Mouse (Mus musculus) kidney, adult 2 months (tissue): Measurements from ENCODE around the gene Sardh. TPM values are rescaled to one million over a fixed set of nuclear protein-coding genes. Genes with fewer than 3 reads are reported as not detected.

Source experiments
- DNase-seq: peaks from one replicate; pipeline ENCODE4 v3.0.0; 2021
- H3K27ac ChIP-seq: fragments of 200-500 bp; 2 replicates; pipeline ENCODE4 v1.5.1; 2012; ENCODE audit warnings: low read depth, low read length, control low read depth, inconsistent platforms; ENCODE audit not compliant: insufficient read depth
- H3K27me3 ChIP-seq: fragments of 200-500 bp; replicated peaks from 2 replicates; pipeline ENCODE4 v1.6.1; 2012; ENCODE audit warnings: mild to moderate bottlenecking, moderate library complexity, low read length, inconsistent platforms; ENCODE audit not compliant: control insufficient read depth, insufficient read depth
- H3K36me3 ChIP-seq: fragments of 200-500 bp; 2 replicates; pipeline ENCODE4 v1.6.1; 2012; ENCODE audit warnings: mild to moderate bottlenecking, moderate library complexity, low read length, inconsistent platforms; ENCODE audit not compliant: control insufficient read depth, insufficient read depth
- H3K4me1 ChIP-seq: fragments of 200-500 bp; 2 replicates; pipeline ENCODE4 v1.6.1; 2011; ENCODE audit warnings: low read length; ENCODE audit not compliant: control insufficient read depth, insufficient read depth
- H3K4me3 ChIP-seq: fragments of 200-500 bp; 2 replicates; pipeline ENCODE4 v1.5.1; 2011; ENCODE audit warnings: mild to moderate bottlenecking, low read depth, low read length, control low read depth; ENCODE audit not compliant: insufficient read depth
- CTCF ChIP-seq: fragments of 200-500 bp; conservative IDR thresholded peaks from 2 replicates; pipeline ENCODE4 v1.5.1; 2011; ENCODE audit warnings: low read depth, mild to moderate bottlenecking, control low read depth, low read length, moderate library complexity, mixed read lengths; ENCODE audit not compliant: insufficient read depth, insufficient read length
- POLR2A ChIP-seq: fragments of 200-500 bp; IDR thresholded peaks from one replicate; pipeline ENCODE4 v1.6.1; 2011; ENCODE audit warnings: low read depth, low read length, control low read depth
- WGBS: fragments of 180-500 bp; shearing (Covaris S2); methylation state at CpG from one replicate; pipeline ENCODE4 v1.1.7; 2018; 5-methylcytosine and 5-hydroxymethylcytosine counted together
- polyA plus RNA-seq: library from polyadenylated mRNA; depleted of rRNA; stranded (reverse); fragments of >200 nt; gene quantifications from 2 replicates; pipeline ENCODE4 v1.2.3, GENCODE M21; 2012

Sardh gene
- polyA plus RNA-seq, 1 experiment, result 232 TPM

GRCm38 (mm10) chr2:27174242-27174641 lies 73.9 kb downstream of the Sardh start:
- Histone ChIP-seq H3K4me3 (no peak overlapping the region), H3K27ac (no peak overlapping the region), H3K27me3 (no peaks in the 10 kb centered on the region), H3K36me3 (no peaks in the 10 kb centered on the region), H3K4me1 (no peaks in the 10 kb centered on the region)
- 80% methylated on average over 2 of the region's 2 CpGs for WGBS
- DNase-seq, result no peak
- TF ChIP-seq CTCF (no peak), POLR2A (no peak)

- H3K27me3 ChIP-seq, result no peaks in the 10 kb centered on the region
- DNase-seq, result no peak
- 35% methylated on average over 2 of the region's 2 CpGs for WGBS
- H3K36me3 ChIP-seq, result no peaks in the 10 kb centered on the region
- no peaks in the 10 kb centered on the region for H3K4me1 ChIP-seq
- TF ChIP-seq CTCF (no peak), POLR2A (no peak)
- H3K4me3 ChIP-seq, result no peak overlapping the region
- no peak overlapping the region for H3K27ac ChIP-seq
Measured at GRCm38 (mm10) chr2:27166999-27167398, 81.1 kb downstream of the Sardh start.

GRCm38 (mm10) chr2:27166074-27166473 lies 82.1 kb downstream of the Sardh start:
- DNase-seq, result no peak
- H3K4me3 ChIP-seq, result no peak overlapping the region
- H3K27me3 ChIP-seq, result no peaks in the 10 kb centered on the region
- WGBS, result 83% methylated on average over 2 of the region's 2 CpGs
- TF ChIP-seq CTCF (no peak), POLR2A (no peak)
- H3K27ac ChIP-seq, result no peak overlapping the region
- H3K4me1 ChIP-seq, result no peaks in the 10 kb centered on the region
- H3K36me3 ChIP-seq, result no peaks in the 10 kb centered on the region

DNA sequence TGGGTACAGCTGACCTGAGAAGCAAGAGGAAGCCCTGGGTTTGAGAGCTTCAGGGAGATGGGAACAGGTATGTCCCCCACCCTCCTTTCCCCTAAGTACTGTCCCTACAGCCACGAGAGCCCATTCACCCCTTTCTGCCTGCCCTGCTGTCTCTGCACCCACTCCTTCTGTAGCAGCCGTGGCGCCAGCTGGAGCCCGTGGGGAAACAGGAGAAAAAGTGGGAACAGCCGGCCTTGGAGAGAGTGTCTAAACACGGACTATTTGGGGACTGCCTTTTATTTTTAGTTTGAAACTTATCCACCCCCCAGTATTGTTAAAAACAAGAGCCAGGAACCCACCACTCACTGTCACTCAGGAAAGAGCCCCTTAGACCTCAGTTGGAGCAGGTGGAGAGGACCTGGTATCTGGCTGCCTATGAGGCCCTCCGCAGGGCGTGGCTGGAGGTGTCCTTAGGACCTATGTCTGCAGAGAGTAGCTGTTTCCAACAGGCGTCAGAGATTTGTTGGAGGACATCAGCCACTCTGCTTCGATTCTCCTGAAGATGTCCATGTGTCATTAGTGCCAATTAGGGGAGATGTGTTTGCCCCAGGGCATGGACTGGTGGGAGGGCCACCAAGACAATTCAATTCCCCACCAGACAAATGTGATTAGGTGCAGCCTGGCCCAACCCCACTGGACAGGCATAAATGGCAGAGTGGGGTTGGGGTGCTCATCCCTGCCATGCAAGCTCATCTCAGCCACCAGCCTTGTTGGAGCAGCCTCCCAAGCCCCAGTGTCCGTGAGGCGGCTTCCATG lies 83.1 kb downstream of the Sardh start, which contains the start of gene Dbh:
Gene Dbh, plus strand, starts transcription at position 438 of the 795 bp plus-strand sequence.
- no peak within 1 kb of the TSS for H3K27ac ChIP-seq
- no peak within 1 kb of the TSS for H3K4me3 ChIP-seq
- TF ChIP-seq POLR2A (no peak), CTCF (no peak)
- no peak for DNase-seq
- no peaks in the 10 kb centered on the region for H3K4me1 ChIP-seq
- no peaks in the 10 kb centered on the region for H3K27me3 ChIP-seq
- H3K36me3 ChIP-seq, result no peaks in the 10 kb centered on the region
- WGBS, result 85% methylated on average over 12 of the region's 12 CpGs

DNA sequence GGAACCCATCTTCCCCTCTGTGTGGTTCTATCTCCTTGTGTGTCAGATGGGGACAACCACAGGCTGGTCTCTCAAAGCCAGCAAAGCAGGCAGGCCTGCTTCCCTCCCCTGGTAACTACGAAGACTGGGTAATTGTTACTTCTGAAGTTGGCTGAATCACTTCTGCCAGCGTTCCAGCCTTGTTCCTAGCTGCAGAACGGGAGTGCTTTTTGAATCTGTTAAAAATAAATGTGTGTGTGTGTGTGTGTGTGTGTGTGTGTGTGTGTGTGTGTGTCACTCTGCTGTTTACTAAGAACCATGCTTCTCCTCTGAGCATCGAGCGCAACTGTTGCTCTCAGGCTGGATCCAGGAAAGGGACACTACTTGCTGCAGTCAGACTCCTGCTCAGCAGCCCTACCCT lies 84.3 kb downstream of the Sardh start:
- TF ChIP-seq POLR2A, result no peak
- no peak for TF ChIP-seq CTCF
- H3K27me3 ChIP-seq, result no peaks in the 10 kb centered on the region
- H3K4me3 ChIP-seq, result no peak overlapping the region
- H3K27ac ChIP-seq, result no peak overlapping the region
- H3K36me3 ChIP-seq, result no peaks in the 10 kb centered on the region
- H3K4me1 ChIP-seq, result no peaks in the 10 kb centered on the region
- no peak for DNase-seq
- WGBS, result 61% methylated on average over 5 of the region's 5 CpGs

GRCm38 (mm10) chr2:27162656-27163055 lies 85.5 kb downstream of the Sardh start:
- DNase-seq, result no peak
- Histone ChIP-seq H3K4me3 (no peak overlapping the region), H3K4me1 (no peaks in the 10 kb centered on the region), H3K27ac (no peak overlapping the region), H3K27me3 (no peaks in the 10 kb centered on the region), H3K36me3 (no peaks in the 10 kb centered on the region)
- WGBS, result 65% methylated on average over 11 of the region's 11 CpGs
- TF ChIP-seq POLR2A, result no peak
- TF ChIP-seq CTCF, result no peak

DNA sequence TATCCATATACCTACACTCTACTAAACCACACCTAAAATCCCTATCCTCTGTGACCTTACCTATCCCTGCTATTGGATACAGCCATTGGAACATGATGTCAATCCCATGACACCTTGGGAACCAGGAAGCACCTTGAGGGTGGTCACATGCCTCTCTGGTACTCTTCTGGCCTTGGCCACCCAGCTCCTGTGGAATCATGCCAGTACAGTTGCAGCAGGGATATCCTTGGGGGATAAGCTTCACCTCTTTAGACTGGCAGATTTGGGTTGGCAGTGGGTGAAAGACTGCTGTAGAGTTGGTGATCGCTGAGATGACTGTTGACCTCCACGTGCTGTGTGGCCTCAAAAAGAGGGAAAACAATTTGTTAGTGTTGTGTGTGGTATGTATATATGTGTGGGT lies 86.6 kb downstream of the Sardh start:
- TF ChIP-seq POLR2A (no peak), CTCF (no peak)
- Histone ChIP-seq H3K4me3 (no peak overlapping the region), H3K27ac (no peak overlapping the region), H3K27me3 (no peaks in the 10 kb centered on the region), H3K36me3 (no peaks in the 10 kb centered on the region), H3K4me1 (no peaks in the 10 kb centered on the region)
- 88% methylated on average over 2 of the region's 2 CpGs for WGBS
- no peak for DNase-seq

- DNase-seq, result no peak
- Histone ChIP-seq H3K27ac (no peak overlapping the region), H3K27me3 (no peaks in the 10 kb centered on the region), H3K4me1 (no peaks in the 10 kb centered on the region), H3K4me3 (no peak overlapping the region), H3K36me3 (no peaks in the 10 kb centered on the region)
- WGBS, result 87% methylated on average over 6 of the region's 6 CpGs
- TF ChIP-seq POLR2A (no peak), CTCF (no peak)
Measured at GRCm38 (mm10) chr2:27156596-27156995, 91.5 kb downstream of the Sardh start.
